Mouse (Mus musculus): ENCODE data around the gene Oaf.

GRCm38 (mm10) chr9:43253271-43253681 is 13.6 kb upstream of the Oaf start:
- no peak for TF ChIP-seq CTCF (IDR thresholded peaks at IDR 0.05; ENCODE audit: extremely low read depth, insufficient read length, insufficient replicate concordance, low read depth, low read length)
- no peak for TF ChIP-seq POLR2A (IDR thresholded peaks at IDR 0.05; ENCODE audit: low read depth, low read length)
